Mouse (Mus musculus) embryonic facial prominence, embryonic 14.5 days (tissue): ENCODE results near the gene Tnfrsf13c. TPM values are rescaled to one million over a fixed set of nuclear protein-coding genes. Genes with fewer than 3 reads are reported as not detected.

Experiments used
- ATAC-seq: fragments of 200-750 bp; cut with Nextera tagmentation; 2 replicates; pipeline ENCODE4 v1.8.0; 2017; ENCODE audit warnings: low read depth, moderate number of reproducible peaks, moderate TSS enrichment
- DNase-seq: peaks from one replicate; pipeline ENCODE4 v3.0.0-alpha.2; 2015; ENCODE audit warnings: low spot score
- H3K27ac ChIP-seq: fragments of 300-500 bp; sonication (generic); replicated peaks from 2 replicates; pipeline ENCODE4 v1.5.1; 2014; ENCODE audit warnings: low read depth, mild to moderate bottlenecking, low read length, moderate library complexity
- H3K27me3 ChIP-seq: fragments of 300-500 bp; sonication (generic); replicated peaks from 2 replicates; pipeline ENCODE4 v1.6.1; 2014; ENCODE audit warnings: low read length; ENCODE audit not compliant: control insufficient read depth, insufficient read depth
- H3K36me3 ChIP-seq: fragments of 300-500 bp; sonication (generic); 2 replicates; pipeline ENCODE4 v1.6.1; 2014; ENCODE audit warnings: low read length, mixed read lengths; ENCODE audit not compliant: control insufficient read depth, insufficient read depth
- H3K4me1 ChIP-seq: fragments of 300-500 bp; sonication (generic); 2 replicates; pipeline ENCODE4 v1.6.1; 2014; ENCODE audit warnings: antibody characterized with exemption, low read length; ENCODE audit not compliant: control insufficient read depth, insufficient read depth
- H3K4me2 ChIP-seq: fragments of 300-500 bp; sonication (generic); 2 replicates; pipeline ENCODE4 v1.6.1; 2014; ENCODE audit warnings: low read depth, mild to moderate bottlenecking, low read length, moderate library complexity, mixed read lengths
- H3K4me3 ChIP-seq: fragments of 300-500 bp; sonication (generic); 2 replicates; pipeline ENCODE4 v1.5.1; 2014; ENCODE audit warnings: low read depth, mild to moderate bottlenecking, low read length
- H3K9ac ChIP-seq: fragments of 300-500 bp; sonication (generic); 2 replicates; pipeline ENCODE4 v1.6.1; 2014; ENCODE audit warnings: low read depth, mild to moderate bottlenecking, low read length, moderate library complexity, mixed read lengths
- H3K9me3 ChIP-seq: fragments of 300-500 bp; sonication (generic); 2 replicates; pipeline ENCODE4 v1.6.1; 2016; ENCODE audit warnings: low read length; ENCODE audit not compliant: control insufficient read depth
- WGBS: fragments of 180-500 bp; shearing (Covaris S2); extraction: QIAGEN DNeasy Blood & Tissue Kit; methylation state at CpG from one replicate; pipeline ENCODE4 v1.1.7; 2014; 5-methylcytosine and 5-hydroxymethylcytosine counted together
- polyA plus RNA-seq: library from polyadenylated mRNA; unstranded; fragments of >200 nt; fragmentation: Nextera tagmentation; extraction: Ambion mirVana; gene quantifications from 2 replicates; pipeline ENCODE4 v1.2.1, GENCODE M21; 2014

Gene Tnfrsf13c
- polyA plus RNA-seq, 1 experiment from 2014 or later, result 0.40 TPM

DNA sequence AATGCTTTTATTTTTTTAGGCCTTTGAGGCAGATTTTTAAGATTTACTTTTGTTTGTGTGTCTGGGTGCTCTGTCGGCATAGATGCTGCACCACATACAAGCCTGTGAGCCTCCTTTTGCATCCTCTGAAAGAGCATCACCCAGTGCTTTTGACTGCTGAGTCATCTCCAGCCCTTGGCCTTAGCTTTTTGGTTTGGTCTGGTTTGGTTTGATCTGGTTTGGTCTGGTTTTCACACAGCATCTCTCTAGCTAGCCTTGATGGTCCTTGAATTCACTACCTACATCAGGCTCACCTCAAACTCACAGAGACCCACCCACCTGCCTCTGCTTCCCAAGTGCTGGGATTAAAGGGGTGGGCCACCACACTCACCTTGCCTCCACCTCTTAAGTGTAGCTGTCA lies 36.2 kb downstream of the Tnfrsf13c start:
- no peak overlapping the region for H3K27ac ChIP-seq
- 80% methylated on average over 1 of the region's 1 CpGs for WGBS
- peaks cover 93% of the 10 kb centered on the region for H3K36me3 ChIP-seq
- no peak overlapping the region for H3K4me3 ChIP-seq
- ATAC-seq (no peak), DNase-seq (no peak)
- no peaks in the 10 kb centered on the region for H3K4me1 ChIP-seq
- no peaks in the 10 kb centered on the region for H3K27me3 ChIP-seq
- no peak overlapping the region for H3K9ac ChIP-seq
- no peak overlapping the region for H3K4me2 ChIP-seq
- no peaks in the 10 kb centered on the region for H3K9me3 ChIP-seq

DNA sequence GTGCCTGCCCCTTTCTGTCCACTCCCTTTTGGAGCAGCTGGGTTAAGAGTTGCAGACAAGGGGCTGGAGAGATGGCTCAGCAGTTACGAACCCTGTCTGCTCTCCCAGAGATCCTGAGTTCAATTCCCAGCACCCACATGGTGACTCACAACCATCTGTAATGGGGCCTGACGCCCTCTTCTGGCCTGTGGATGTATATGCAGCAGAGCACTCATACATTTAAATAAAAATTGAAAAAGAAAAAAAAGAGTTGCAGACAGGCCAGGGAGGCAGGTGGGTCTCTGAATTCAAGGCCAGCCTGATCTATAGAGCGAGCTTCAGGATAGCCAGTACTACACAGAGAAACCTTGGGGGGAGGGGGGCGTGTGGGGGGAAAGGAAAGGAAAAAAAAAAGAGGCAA lies 36.8 kb downstream of the Tnfrsf13c start:
- Histone ChIP-seq H3K36me3 (peaks cover 93% of the 10 kb centered on the region), H3K9me3 (0 out of 2 replicates have a peak, but pooled peaks cover under 1% of the 10 kb centered on the region), H3K4me3 (no peak overlapping the region), H3K27me3 (no peaks in the 10 kb centered on the region), H3K27ac (no peak overlapping the region), H3K4me1 (no peaks in the 10 kb centered on the region), H3K4me2 (no peak overlapping the region), H3K9ac (no peak overlapping the region)
- ATAC-seq (no peak), DNase-seq (no peak)
- WGBS, result 84% methylated on average over 4 of the region's 4 CpGs

DNA sequence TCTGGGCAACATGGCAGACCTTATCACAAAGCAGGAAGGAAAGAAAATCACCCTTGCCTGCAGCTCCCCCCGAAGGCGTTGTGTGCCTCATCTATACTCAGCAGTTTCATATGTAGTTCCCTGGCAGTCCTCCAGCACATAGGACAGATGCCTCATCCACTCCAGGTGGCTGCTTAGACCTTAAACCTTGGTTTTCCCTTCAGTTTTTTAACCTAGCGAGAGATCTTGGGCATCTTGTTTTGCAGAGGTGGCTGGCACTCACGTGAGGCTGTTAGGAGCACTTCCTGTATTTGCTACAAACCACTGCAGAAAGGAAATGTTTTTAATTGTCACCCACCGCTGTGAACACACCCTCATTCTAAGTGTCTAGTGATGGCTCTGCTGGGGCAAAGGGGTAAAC lies 37.2 kb downstream of the Tnfrsf13c start:
- Histone ChIP-seq H3K27ac (no peak overlapping the region), H3K4me2 (no peak overlapping the region), H3K4me3 (no peak overlapping the region), H3K36me3 (peaks cover 93% of the 10 kb centered on the region), H3K4me1 (no peaks in the 10 kb centered on the region), H3K27me3 (no peaks in the 10 kb centered on the region), H3K9me3 (peaks cover 5% of the 10 kb centered on the region; the same call in 1 of the 2 replicates), H3K9ac (no peak overlapping the region)
- no peak for DNase-seq
- ATAC-seq, result no peak
- 83% methylated on average over 5 of the region's 5 CpGs for WGBS

DNA sequence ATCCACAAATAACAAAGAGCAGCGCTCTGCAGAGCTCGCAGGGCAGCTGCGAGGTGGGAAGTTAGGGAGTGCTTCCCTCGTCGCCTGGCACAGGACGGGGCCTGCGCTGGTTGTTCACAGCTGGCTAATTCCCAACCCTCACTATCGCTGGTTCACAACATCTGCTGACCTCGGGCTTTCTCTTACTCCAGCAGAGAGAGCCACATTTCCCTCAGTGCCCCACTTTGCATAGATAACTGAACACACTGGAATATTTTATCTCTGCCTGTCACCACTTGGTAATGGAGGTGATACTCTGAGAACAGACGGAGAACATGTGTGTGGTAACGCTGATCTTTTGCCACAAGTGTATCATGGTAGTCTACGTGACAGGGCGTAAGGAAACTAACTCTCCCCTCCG lies 38.0 kb downstream of the Tnfrsf13c start:
- ATAC-seq (no peak), DNase-seq (no peak)
- Histone ChIP-seq H3K9me3 (peaks cover 11% of the 10 kb centered on the region; the same call in 1 of the 2 replicates), H3K27ac (no peak overlapping the region), H3K36me3 (peaks cover 93% of the 10 kb centered on the region), H3K4me2 (no peak overlapping the region), H3K27me3 (no peaks in the 10 kb centered on the region), H3K4me1 (no peaks in the 10 kb centered on the region), H3K4me3 (no peak overlapping the region), H3K9ac (no peak overlapping the region)
- 74% methylated on average over 14 of the region's 14 CpGs for WGBS

DNA sequence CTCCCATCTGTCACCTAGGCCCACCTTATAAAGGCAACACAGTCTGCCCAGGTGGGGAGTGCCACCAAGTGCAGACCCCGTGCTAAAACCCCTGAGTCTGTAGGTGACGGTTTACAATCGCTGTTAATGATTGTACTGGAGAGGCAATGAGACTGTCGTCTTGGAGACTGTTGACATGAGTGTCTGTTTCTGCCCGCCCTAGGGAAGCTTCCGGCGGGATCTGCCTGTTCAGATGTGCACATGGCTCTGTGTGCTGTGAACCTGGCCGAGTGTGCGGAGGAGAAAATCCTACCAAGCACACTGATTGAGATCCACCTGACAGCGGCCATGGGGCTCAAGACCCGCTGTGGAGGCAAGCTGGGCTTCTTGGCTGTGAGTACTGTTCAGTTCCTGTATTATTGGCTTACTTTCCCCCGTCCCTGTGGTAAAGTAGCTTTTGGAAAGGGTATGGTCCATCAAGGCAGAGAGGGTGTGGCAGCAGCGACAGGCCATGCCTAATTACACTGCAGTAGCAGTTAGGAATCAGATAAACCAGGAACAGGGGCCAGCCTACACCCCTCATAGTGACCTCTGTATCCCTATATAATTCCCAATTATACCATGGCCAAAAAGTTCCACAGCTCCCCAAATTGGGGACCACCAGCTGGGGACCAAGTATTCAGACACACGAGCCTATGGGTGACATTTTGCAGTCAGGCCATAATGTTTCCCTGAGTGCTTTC lies 38.9 kb downstream of the Tnfrsf13c start:
- WGBS, result 87% methylated on average over 14 of the region's 14 CpGs
- Histone ChIP-seq H3K4me3 (no peak overlapping the region), H3K9me3 (peaks cover 11% of the 10 kb centered on the region; the same call in 1 of the 2 replicates), H3K27ac (no peak overlapping the region), H3K9ac (no peak overlapping the region), H3K4me1 (no peaks in the 10 kb centered on the region), H3K36me3 (peaks cover 97% of the 10 kb centered on the region), H3K27me3 (no peaks in the 10 kb centered on the region), H3K4me2 (no peak overlapping the region)
- no peak for ATAC-seq
- no peak for DNase-seq

DNA sequence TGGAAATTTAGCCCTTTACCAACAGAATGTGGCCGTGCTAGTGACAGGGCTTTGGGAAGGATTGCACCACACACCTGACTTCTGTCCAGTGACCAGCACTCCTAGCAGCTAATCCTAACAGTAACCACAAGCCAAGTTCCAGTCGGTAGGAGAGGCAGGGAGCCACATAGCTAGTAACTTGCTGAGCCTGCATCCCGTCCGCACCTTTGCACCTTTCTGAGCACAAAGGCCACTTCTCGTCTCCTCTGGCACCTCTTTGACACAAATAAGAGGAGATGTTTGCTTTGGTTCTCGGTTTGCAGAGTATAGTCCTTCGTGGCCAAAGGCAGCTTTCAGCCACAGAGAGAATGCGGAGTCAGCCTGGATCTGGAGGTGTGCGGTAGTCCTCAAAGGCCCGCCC lies 39.5 kb downstream of the Tnfrsf13c start:
- H3K9ac ChIP-seq, result no peak overlapping the region
- 89% methylated on average over 10 of the region's 10 CpGs for WGBS
- no peaks in the 10 kb centered on the region for H3K4me1 ChIP-seq
- no peaks in the 10 kb centered on the region for H3K27me3 ChIP-seq
- H3K4me2 ChIP-seq, result no peak overlapping the region
- H3K27ac ChIP-seq, result no peak overlapping the region
- DNase-seq (no peak), ATAC-seq (no peak)
- peaks cover 11% of the 10 kb centered on the region; the same call in 1 of the 2 replicates for H3K9me3 ChIP-seq
- peaks cover 100% of the 10 kb centered on the region for H3K36me3 ChIP-seq
- H3K4me3 ChIP-seq, result no peak overlapping the region

DNA sequence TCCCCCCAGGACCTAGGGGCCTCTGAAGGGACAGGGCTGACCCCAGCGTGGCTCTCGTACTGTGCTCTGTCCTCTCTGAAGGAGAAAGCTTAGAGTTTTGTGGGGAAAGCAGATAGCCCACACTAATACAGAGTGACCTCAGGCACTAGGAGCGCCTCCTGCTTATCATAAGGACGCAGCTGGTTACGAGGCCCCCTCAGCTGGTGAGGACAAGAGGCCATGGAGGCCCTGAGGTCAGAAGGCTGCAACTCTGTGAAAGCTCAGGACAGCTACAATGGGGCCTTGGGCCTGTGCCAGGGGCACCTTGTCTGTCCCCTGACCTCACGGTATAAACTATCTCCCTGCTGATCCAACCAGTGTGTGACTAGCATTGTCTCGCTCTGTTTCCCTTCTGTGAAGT lies 40.0 kb downstream of the Tnfrsf13c start:
- no peaks in the 10 kb centered on the region for H3K4me1 ChIP-seq
- 83% methylated on average over 7 of the region's 7 CpGs for WGBS
- no peaks in the 10 kb centered on the region for H3K27me3 ChIP-seq
- no peak for DNase-seq
- H3K4me2 ChIP-seq, result no peak overlapping the region
- peaks cover 100% of the 10 kb centered on the region for H3K36me3 ChIP-seq
- H3K9me3 ChIP-seq, result peaks cover 11% of the 10 kb centered on the region; the same call in 1 of the 2 replicates
- H3K4me3 ChIP-seq, result no peak overlapping the region
- H3K27ac ChIP-seq, result no peak overlapping the region
- H3K9ac ChIP-seq, result no peak overlapping the region
- no peak for ATAC-seq

DNA sequence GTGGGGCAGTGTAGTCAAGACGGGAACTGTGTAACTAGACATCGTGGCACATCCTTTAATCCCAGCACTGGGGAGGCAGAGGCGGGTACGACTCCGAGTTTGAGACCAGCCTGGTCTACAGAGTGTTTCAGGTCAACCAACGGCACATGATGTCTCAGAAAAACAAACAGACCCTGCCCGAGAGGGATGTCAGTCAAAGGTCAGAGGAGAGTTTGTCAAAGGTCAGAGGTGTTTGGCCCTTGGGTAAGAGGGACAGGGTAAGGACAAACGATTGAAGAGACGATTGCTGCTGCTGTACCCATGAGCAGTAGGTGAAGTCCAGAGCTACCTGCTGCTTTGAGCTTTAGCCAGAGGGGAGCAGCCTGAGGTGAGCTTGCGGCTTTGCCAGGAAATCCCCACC lies 40.6 kb downstream of the Tnfrsf13c start:
- Histone ChIP-seq H3K27ac (no peak overlapping the region), H3K27me3 (no peaks in the 10 kb centered on the region), H3K4me1 (no peaks in the 10 kb centered on the region), H3K4me3 (no peak overlapping the region), H3K9ac (no peak overlapping the region), H3K9me3 (peaks cover 11% of the 10 kb centered on the region; the same call in 1 of the 2 replicates), H3K36me3 (peaks cover 100% of the 10 kb centered on the region), H3K4me2 (no peak overlapping the region)
- 68% methylated on average over 9 of the region's 10 CpGs for WGBS
- DNase-seq, result no peak
- ATAC-seq, result no peak

DNA sequence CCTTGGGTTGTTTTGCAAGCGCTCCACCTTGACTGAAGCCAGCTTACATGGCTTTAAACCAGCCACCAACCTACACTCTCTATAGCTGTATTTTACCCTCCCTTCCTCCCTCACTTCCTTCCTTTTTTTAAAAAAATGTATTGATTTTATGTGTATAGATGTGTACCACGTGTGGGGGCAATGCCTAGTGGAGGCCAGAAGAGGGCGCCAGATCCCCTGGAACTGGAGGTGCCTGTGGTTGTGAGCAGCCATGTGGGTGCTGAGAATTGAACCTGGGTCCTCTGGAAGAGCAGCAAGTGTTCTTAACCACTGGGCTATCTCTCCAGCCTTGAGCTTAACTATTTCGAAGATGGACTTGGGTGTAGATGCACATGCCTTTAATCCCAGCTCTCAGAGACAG lies 41.9 kb downstream of the Tnfrsf13c start:
- 98% methylated on average over 4 of the region's 4 CpGs for WGBS
- peaks cover 11% of the 10 kb centered on the region; the same call in 1 of the 2 replicates for H3K9me3 ChIP-seq
- H3K4me3 ChIP-seq, result no peak overlapping the region

More for the DNA sequence above, 41.9 kb downstream of the Tnfrsf13c start:
- Histone ChIP-seq H3K4me2 (no peak overlapping the region), H3K4me1 (no peaks in the 10 kb centered on the region), H3K27ac (no peak overlapping the region), H3K9ac (no peak overlapping the region), H3K36me3 (peaks cover 100% of the 10 kb centered on the region), H3K27me3 (no peaks in the 10 kb centered on the region)
- DNase-seq, result no peak
- ATAC-seq, result no peak
